Mouse (Mus musculus): ENCODE results near the gene Ephb2. TPM values are rescaled to one million over a fixed set of nuclear protein-coding genes. Genes with fewer than 3 reads are reported as not detected.

Gene Ephb2
- total and polyA plus RNA-seq, 3 experiments = 0.08 TPM; not detected in 2

GRCm38 (mm10) chr4:136678480-136678879, 157.3 kb downstream of the Ephb2 start:
- Histone ChIP-seq H3K27ac (ENCODE audit: insufficient read depth, low read depth) (no peak overlapping the region), H3K36me3 (replicated peaks in 1 of 2; ENCODE audit: control insufficient read depth in 1 of 2, insufficient read depth in 1 of 2, low read length in 1 of 2) (no peaks in the 10 kb centered on the region), H3K9ac (ENCODE audit: insufficient read depth, low read depth) (no peak overlapping the region), H3K79me2 (replicated peaks; ENCODE audit: control insufficient read depth, extremely low read depth, insufficient read depth, poor library complexity, severe bottlenecking) (no peaks in the 10 kb centered on the region), H3K4me3 (replicated peaks in 1 of 3; ENCODE audit: low read depth in 2 of 3, low read length in 2 of 3, poor library complexity in 1 of 3) (no peak overlapping the region), H3K27me3 (replicated peaks) (peaks cover 54% of the 10 kb centered on the region), H3K4me2 (ENCODE audit: insufficient read depth, low read depth, poor library complexity, severe bottlenecking) (no peak overlapping the region), H3K4me1 (ENCODE audit: control insufficient read depth in 1 of 2, insufficient read depth in 2 of 2) (peaks cover 0 to 26% of the 10 kb centered on the region in 2 experiments; a peak in 2 of 4 replicates), H3K9me3 (replicated peaks; ENCODE audit: low read length) (no peaks in the 10 kb centered on the region)
- TF ChIP-seq CHD1 (IDR thresholded peaks at IDR 0.05; ENCODE audit: low read depth, low read length) (no peak), MYC (IDR thresholded peaks at IDR 0.05; ENCODE audit: low read depth, low read length) (0 out of 2 replicates have a peak, but pooled peaks have one; percentile 27), RAD21 (IDR thresholded peaks at IDR 0.05; ENCODE audit: low read depth, low read length) (peak; percentile 99), IRF4 (IDR thresholded peaks at IDR 0.05; ENCODE audit: low read depth, low read length) (peak; percentile 45; the same call in 1 of the 2 replicates), UBTF (IDR thresholded peaks at IDR 0.05; ENCODE audit: low read depth, low read length) (no peak), SMC3 (IDR thresholded peaks at IDR 0.05; ENCODE audit: low read depth, low read length) (peak; percentile 94), TCF12 (IDR thresholded peaks at IDR 0.05; ENCODE audit: low read depth, low read length) (no peak), KAT2A (IDR thresholded peaks at IDR 0.05; ENCODE audit: insufficient replicate concordance, low read length) (no peak), MXI1 (IDR thresholded peaks at IDR 0.05; ENCODE audit: low read depth, low read length) (no peak), HCFC1 (IDR thresholded peaks at IDR 0.05; ENCODE audit: low read depth, low read length) (no peak), MAX (IDR thresholded peaks at IDR 0.05; ENCODE audit: low read length) (no peak), PAX5 (IDR thresholded peaks at IDR 0.05; ENCODE audit: low read length) (no peak), NELFE (IDR thresholded peaks at IDR 0.05; ENCODE audit: low read depth, low read length) (no peak), ETS1 (conservative IDR thresholded peaks at IDR 0.05; ENCODE audit: low read depth, low read length) (no peak), USF1 (IDR thresholded peaks at IDR 0.05; ENCODE audit: low read depth, low read length) (no peak), CTCF (conservative IDR thresholded peaks at IDR 0.05 in 1 of 2, IDR thresholded peaks at IDR 0.05 in 1 of 2; ENCODE audit: low read depth in 2 of 2, low read length in 2 of 2) (peak; percentile 97 to 98), ELF1 (IDR thresholded peaks at IDR 0.05; ENCODE audit: low read depth, low read length) (0 out of 2 replicates have a peak, but pooled peaks have one; percentile 10), JUN (IDR thresholded peaks at IDR 0.05; ENCODE audit: insufficient read depth, low read depth, low read length) (no peak), MAFK (IDR thresholded peaks at IDR 0.05; ENCODE audit: insufficient replicate concordance, low read length) (no peak), ZC3H11A (IDR thresholded peaks at IDR 0.05; ENCODE audit: low read depth, low read length) (peak; percentile 80), USF2 (conservative IDR thresholded peaks at IDR 0.05; ENCODE audit: low read depth, low read length) (no peak), RCOR1 (conservative IDR thresholded peaks at IDR 0.05; ENCODE audit: low read depth, low read length) (no peak), CHD2 (IDR thresholded peaks at IDR 0.05; ENCODE audit: low read length) (no peak)
- in situ Hi-C loops (cut with MboI; ENCODE audit: low pct_ligation_motif_present, low pct_unique_long_range_greater_than_20kb, low sequenced_read_pairs) (loop anchor here (5.0 kb wide), 1 partner anchor 164 kb away; no protein-coding TSS in a partner anchor), dilution Hi-C loops (cut with MboI; ENCODE audit: extremely low pct_ligation_motif_present, extremely low pct_unique_long_range_greater_than_20kb, low sequenced_read_pairs) (no loop called here)
- peak; percentile 79 for DNase-seq (ENCODE audit: extremely low read depth)
